Mouse (Mus musculus) embryonic fibroblast, embryonic 13.5 days (primary cell): Measurements from ENCODE around the gene D930020B18Rik. TPM values are rescaled to one million over a fixed set of nuclear protein-coding genes. Genes with fewer than 3 reads are reported as not detected.
A peak's percentile ranks its signal among the peaks of the same experiment; 100 is the strongest.

Experiments used
- H3K27ac ChIP-seq: 2 replicates; pipeline ENCODE4 v1.5.1; 2012; ENCODE audit warnings: low read length, control low read depth, inconsistent platforms; ENCODE audit not compliant: insufficient read depth
- H3K4me1 ChIP-seq: 2 replicates; pipeline ENCODE4 v1.6.1; 2011; ENCODE audit warnings: low read length; ENCODE audit not compliant: control insufficient read depth, insufficient read depth
- H3K4me3 ChIP-seq: 2 replicates; pipeline ENCODE4 v1.5.1; 2011; ENCODE audit warnings: mild to moderate bottlenecking, control low read depth, low read length; ENCODE audit not compliant: insufficient read depth
- CTCF ChIP-seq: IDR thresholded peaks from 2 replicates; pipeline ENCODE4 v1.5.1; 2011; ENCODE audit warnings: mild to moderate bottlenecking, control low read depth, low read length, moderate library complexity, borderline replicate concordance; ENCODE audit not compliant: insufficient read depth
- POLR2A ChIP-seq: IDR thresholded peaks from 2 replicates; pipeline ENCODE4 v1.6.1; 2011; ENCODE audit warnings: low read depth, mild to moderate bottlenecking, control low read depth, low read length, moderate library complexity
- polyA plus RNA-seq: library from polyadenylated mRNA; stranded (reverse); fragments of >200 nt; gene quantifications from 2 replicates; pipeline ENCODE4 v1.2.4, GENCODE M21; 2011; ENCODE audit warnings: low read depth; ENCODE audit not compliant: missing spikeins, insufficient read length

The D930020B18Rik gene
- polyA plus RNA-seq: not detected in 2 replicates

DNA sequence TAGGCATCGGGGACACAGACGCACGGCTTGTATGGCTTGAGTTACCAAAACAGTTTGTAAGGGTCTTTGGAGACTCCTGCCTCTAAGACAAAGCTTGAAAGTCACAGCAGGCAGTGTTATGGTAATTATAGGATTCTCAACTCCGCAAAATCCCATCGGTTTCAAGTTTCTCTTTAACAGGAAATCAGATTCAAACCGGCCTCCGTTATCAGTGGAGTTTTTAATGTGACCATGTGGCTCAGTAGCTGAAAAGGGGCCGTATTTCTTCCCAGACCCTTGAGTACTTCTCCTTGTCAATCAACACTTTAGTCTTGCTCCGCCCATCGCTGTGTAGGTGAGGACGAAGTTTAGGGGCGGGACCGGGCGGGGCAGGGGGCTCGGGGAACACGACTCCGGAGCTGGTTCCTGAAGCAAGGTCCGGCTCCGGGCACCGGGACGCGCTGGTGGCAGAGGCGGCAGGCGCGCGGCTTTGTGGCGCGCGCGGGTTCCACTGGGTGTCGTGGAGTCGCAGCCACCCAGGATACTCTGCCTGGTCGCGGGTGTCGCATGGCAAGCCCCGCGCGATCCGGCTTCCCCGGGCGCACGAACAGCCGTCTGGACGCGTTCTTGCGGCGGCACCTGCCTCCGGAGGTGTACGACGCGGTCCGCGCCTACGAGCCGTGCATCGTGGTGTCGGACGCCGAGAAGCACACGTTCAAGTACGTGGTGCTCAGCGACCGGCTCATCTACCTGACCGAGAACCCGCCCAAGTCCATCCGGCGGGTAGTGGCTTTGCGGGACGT is at the start of gene D930020B18Rik:
Gene D930020B18Rik (plus strand): TSS at position 317 of the 782 bp plus-strand sequence.
- Histone ChIP-seq H3K4me1 (peaks cover 7% of the 10 kb centered on the region; the same call in 1 of the 2 replicates), H3K4me3 (peak within 1 kb of the TSS; percentile 22), H3K27ac (no peak within 1 kb of the TSS)
- TF ChIP-seq CTCF (no peak), POLR2A (no peak)

DNA sequence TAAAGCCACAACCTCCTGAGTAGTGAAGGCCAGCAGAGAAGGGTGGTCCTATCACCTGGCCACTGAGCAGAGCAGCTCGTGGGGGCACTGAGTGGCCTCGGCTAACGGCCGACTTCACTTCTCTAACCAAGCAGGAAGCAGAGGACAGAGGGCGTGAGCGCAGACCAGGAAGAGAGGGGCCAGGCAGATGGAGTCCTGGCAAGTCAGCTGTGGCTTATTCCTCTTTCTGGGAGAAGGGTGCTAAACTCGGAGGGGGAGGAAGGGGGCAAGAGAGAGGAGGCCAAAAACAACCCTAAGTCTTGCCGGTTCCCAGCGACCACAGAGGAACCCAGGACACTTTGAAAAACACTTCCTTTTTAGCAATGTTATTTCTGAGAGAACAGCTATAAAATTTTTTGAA is 44.8 kb upstream of the D930020B18Rik start:
- H3K4me1 ChIP-seq: no peaks in the 10 kb centered on the region
- TF ChIP-seq CTCF (no peak), POLR2A (no peak)
- no peak overlapping the region for H3K27ac ChIP-seq
- no peak overlapping the region for H3K4me3 ChIP-seq

DNA sequence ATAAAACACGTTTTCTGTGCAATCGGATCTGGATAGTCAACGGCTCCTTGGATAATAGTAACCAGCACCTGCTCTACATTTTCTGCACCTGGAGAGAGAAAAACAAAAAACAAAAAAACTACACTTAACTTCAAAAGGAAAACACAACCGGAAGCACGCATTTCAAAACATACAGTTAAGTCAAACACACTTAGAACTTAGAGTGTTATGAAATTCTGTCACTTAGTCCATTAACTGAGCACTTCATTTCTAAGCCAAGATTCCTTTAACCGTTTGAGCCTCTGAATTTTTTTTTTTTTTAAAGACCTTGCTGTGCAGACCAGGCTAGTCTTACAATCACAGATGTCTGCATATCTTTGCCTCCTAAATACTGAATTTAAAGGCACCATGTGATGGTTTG is 40.1 kb upstream of the D930020B18Rik start:
- Histone ChIP-seq H3K4me1 (no peaks in the 10 kb centered on the region), H3K27ac (no peak overlapping the region), H3K4me3 (no peak overlapping the region)
- TF ChIP-seq CTCF (no peak), POLR2A (no peak)

DNA sequence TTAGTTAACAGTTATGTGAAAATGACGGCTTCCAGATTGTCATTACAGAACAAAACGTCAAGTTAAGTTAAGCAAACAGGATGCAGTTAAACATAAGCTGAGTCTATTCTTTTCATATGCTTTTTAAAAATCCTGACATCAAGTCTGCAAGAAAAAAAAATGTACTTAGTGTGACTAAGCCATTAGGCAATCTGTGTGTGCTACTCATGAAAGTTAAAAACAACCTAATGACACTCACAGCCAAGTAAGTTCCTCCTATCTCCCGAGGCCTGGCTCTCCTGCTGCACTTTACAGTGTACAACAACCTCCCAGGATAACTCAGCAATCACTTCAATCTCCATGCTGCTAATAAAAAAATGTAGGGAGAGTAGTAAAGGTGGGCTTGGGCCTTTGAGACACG is 37.8 kb upstream of the D930020B18Rik start:
- no peak for TF ChIP-seq CTCF
- Histone ChIP-seq H3K4me3 (no peak overlapping the region), H3K4me1 (no peaks in the 10 kb centered on the region), H3K27ac (no peak overlapping the region)

DNA sequence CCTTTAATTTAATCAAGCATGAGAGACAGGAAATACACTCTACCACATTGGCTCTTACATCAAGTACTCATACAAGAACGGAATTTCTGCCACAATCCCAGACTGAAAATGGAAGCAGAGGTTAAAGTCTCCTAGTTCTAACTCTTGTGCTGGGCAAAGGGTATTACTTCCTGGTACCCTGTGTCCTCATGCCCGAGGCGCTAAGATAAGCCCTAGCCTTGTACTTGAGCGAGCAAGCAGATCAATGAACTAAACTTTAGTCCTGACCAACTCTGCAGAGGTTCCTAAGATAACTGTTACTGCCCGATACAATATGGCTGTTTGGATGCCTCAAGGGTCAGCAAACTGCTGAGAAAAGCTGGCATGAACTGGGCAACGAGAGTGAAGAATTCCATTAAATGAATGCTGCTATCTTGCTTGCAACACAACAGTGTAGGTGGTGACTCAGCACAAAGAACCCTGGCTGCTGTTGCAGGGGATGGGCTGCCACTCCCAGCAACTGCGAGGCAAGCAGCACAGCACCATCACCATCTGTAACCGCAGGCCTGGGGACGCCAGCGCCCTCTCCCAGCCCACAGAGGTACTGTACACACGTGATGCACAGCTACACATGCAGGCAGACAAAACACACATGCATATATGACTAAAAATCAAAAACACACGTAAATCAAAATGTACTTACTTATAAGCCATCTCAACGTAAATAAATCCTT is 36.6 kb upstream of the D930020B18Rik start:
- TF ChIP-seq CTCF (peak; percentile 33; the same call in 1 of the 2 replicates), POLR2A (no peak)
- H3K4me3 ChIP-seq: no peak overlapping the region
- no peak overlapping the region for H3K27ac ChIP-seq
- H3K4me1 ChIP-seq: no peaks in the 10 kb centered on the region

DNA sequence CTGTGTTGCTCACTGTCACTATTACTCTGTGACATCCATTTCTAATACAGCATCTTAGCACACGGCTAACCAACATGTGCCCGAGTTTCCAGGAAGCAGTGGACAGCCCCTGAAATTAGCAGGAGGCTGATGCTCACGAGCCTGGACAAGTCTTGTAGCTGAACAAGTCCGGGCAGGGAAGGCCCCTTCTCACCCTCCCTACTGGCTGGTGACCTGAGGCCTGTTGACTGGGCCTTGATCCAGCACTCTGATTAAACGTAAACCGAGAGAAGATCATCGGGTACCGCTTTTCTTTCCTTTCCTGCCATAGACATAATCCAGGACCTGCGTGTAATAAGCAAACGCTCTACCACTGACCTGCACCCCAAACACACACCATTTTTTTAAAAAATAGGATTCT is 33.2 kb upstream of the D930020B18Rik start:
- no peak for TF ChIP-seq CTCF
- TF ChIP-seq POLR2A: no peak
- Histone ChIP-seq H3K4me3 (no peak overlapping the region), H3K4me1 (no peaks in the 10 kb centered on the region), H3K27ac (no peak overlapping the region)

DNA sequence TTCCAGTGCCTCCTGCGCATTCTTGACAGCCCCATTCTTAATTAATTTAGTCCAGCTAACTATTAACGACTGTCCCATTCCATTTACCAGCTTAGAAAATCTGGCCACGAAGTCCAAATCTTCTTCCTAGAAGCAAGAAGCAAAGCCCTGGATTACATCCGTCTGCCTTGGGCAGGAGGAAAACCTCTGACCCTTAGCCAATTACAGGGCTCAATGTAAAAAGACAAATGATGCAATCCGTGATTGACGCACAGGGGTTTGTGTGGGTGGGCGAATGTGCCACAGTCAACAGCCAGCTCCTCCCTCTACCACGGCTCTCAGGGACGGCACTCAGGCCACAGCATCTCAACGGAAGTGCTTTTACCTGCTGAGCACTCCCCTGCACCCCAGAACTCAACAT is 29.8 kb upstream of the D930020B18Rik start:
- H3K4me3 ChIP-seq: no peak overlapping the region
- no peak for TF ChIP-seq POLR2A
- no peak for TF ChIP-seq CTCF
- no peaks in the 10 kb centered on the region for H3K4me1 ChIP-seq
- H3K27ac ChIP-seq: no peak overlapping the region

DNA sequence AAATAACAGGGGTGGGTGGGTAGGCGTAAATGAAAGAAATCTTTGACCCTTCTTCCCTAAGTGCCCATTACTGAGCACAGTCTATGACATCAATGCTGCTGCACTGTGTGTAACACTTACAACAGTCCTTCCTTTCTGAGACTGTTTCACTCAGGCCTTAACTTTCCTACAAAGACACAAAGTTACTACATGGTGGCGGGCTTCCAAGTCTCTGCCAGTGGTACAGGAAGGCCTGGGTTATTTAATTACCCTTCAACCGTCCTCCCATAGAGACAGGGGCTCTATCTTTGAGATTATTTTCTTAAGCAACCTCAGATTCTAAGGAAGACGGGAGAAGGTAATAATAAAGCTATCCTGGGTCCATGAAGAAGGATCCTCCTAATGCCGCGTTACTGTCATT is 28.9 kb upstream of the D930020B18Rik start:
- Histone ChIP-seq H3K4me3 (no peak overlapping the region), H3K27ac (no peak overlapping the region), H3K4me1 (no peaks in the 10 kb centered on the region)
- no peak for TF ChIP-seq POLR2A
- no peak for TF ChIP-seq CTCF

DNA sequence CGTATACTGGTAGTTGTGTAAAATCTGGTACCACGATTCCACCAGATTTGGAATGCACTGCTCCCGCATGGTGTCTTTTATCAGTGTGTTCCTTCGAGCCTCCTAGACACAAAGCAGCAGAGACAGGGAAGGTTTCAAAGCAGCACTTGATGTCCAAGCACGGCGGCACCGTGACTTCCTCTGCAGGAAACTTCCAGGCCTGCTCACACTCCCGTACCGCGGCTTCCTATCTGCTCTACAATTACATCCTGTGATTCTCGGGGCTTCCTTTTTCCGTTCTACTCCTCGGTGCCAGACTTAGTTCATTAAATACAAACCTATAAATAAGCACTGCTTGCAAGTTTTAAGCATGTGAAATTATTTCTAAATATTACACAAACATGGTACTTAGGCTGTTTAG is 27.8 kb upstream of the D930020B18Rik start:
- Histone ChIP-seq H3K4me1 (no peaks in the 10 kb centered on the region), H3K27ac (no peak overlapping the region), H3K4me3 (no peak overlapping the region)
- TF ChIP-seq POLR2A (no peak), CTCF (no peak)

DNA sequence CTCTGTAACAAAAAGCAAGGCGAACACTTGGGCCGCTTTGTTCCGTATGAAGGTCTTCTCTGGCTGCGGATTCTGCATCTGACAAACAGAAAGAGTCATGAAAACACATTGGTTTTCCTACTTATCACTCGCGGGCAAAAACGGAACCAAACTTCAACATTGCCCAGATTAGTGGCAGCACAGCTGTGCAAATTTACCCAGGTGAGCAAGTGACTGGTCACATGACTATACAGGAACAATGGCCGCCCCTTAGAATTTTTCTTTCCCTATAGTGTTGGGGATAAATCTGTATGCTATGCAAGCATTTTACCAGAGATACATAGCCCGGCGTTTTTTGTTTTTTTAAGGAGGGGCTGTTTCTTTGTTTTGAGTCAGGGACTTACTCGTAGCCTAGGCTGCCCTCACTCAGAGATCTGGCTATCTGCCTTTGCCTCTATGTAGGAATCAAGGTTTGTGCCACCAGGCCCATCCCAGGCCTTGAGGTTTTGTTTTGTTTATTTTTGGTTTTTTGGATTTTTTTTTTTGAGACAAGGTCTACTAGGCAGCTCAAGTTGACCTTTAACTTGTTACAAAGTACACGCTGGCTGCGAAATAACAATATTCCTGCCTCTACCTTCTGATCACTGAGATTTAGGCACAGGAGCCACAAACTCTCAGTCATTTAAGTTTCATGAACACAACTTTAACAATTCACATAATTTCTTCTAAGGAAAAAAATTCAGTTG is 26.1 kb upstream of the D930020B18Rik start:
- no peaks in the 10 kb centered on the region for H3K4me1 ChIP-seq
- no peak overlapping the region for H3K27ac ChIP-seq
- TF ChIP-seq POLR2A (no peak), CTCF (no peak)
- no peak overlapping the region for H3K4me3 ChIP-seq
